Mouse (Mus musculus): ENCODE data around the gene Tspan11.

- no peak for TF ChIP-seq POLR2A (IDR thresholded peaks at IDR 0.05; ENCODE audit: borderline replicate concordance, extremely low read depth, low read depth, low read length)
- no peak for TF ChIP-seq CTCF (IDR thresholded peaks at IDR 0.05; ENCODE audit: insufficient read depth, low read length)
Observed at GRCm38 (mm10) chr6:127935105-127935504, 47.7 kb downstream of the Tspan11 start.

All from lung, adult 2 months (tissue).